Mouse (Mus musculus) E14TG2a.4 (cell line): Measurements from ENCODE around the gene Neil3.

Experiments
- H3K27me3 ChIP-seq: 2 replicates; pipeline ENCODE4 v1.6.1; 2014; ENCODE audit warnings: low read length, control low read depth; ENCODE audit not compliant: insufficient read depth
- H3K36me3 ChIP-seq: 2 replicates; pipeline ENCODE4 v1.6.1; 2014; ENCODE audit warnings: low read length, control low read depth; ENCODE audit not compliant: insufficient read depth
- H3K4me1 ChIP-seq: replicated peaks from 2 replicates; pipeline ENCODE4 v1.6.1; 2014; ENCODE audit warnings: low read depth, low read length, control low read depth
- H3K4me3 ChIP-seq: replicated peaks from 2 replicates; pipeline ENCODE4 v1.5.1; 2014; ENCODE audit warnings: mild to moderate bottlenecking, low read length
- H3K9me3 ChIP-seq: 2 replicates; pipeline ENCODE4 v1.6.1; 2014; ENCODE audit warnings: low read length, control low read depth
- CTCF ChIP-seq: conservative IDR thresholded peaks from 2 replicates; pipeline ENCODE4 v1.5.1; 2014; ENCODE audit warnings: low read length
- NANOG ChIP-seq: IDR thresholded peaks from 2 replicates; pipeline ENCODE4 v1.6.1; 2014; ENCODE audit warnings: borderline replicate concordance, low read length, mixed read lengths
- POU5F1 ChIP-seq: IDR thresholded peaks from 2 replicates; pipeline ENCODE4 v1.6.1; 2014; ENCODE audit warnings: low read length, borderline replicate concordance

Neil3 gene

DNA sequence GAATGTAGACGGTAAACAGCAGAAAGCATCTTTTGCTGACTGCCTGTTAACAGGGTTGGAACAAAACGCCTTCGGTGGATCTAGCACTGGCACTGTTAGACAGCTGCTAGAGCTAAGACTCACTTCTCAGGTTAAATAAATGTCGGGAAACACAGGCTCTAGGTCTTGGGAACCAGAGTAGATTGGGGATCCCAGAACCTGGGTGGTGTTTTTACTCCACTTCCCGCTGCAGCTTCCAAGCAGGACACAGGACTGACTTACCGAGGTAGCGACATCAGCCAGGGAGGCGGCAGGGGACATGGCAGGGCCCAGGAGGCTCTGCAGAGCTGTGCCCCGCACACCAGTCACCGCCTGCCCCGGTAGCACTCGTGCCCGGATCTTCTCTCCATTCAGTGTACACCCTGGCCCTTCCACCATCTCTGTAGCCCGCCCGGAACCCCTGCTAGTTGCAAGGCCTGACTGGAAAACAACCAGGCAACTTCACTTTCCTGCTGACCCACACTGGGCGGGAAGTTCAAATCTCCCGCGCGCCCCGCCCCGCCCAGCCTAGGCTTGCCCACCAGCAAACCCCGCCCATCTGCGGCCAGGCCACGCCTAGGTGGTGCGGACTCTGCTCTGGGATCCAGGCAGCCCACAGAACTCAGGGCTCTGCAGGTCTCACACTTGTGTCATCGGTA, at the start of gene Neil3:
TSS of gene Neil3 (minus strand) at position 571 of the 677 bp plus-strand sequence.
- no peak for TF ChIP-seq POU5F1
- TF ChIP-seq NANOG: no peak
- TF ChIP-seq CTCF: no peak
- Histone ChIP-seq H3K36me3 (no peaks in the 10 kb centered on the region), H3K4me3 (peak within 1 kb of the TSS; percentile 81), H3K9me3 (no peaks in the 10 kb centered on the region), H3K4me1 (0 out of 2 replicates have a peak, but pooled peaks cover 2% of the 10 kb centered on the region), H3K27me3 (no peaks in the 10 kb centered on the region)

DNA sequence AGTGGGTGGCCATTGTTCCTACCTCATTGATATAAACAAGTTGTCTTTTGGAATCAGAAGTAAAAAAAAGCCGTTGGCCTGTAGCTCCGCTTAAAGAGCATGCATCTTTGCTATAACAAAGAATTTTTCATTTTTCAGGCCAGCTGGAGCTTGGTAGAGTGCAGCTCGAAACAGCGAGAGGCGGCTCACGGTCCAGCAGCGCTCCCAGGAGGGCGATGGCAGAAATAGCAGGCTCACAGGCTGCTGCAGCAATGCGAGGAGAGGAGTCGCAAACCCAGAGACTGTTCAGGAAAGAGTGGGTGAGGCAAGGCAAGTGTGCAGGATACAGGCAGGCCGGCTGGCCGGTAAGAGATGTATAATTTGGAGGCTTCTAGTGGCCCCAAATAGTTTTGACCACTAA, 42.0 kb upstream of the Neil3 start:
- no peak overlapping the region for H3K4me3 ChIP-seq
- TF ChIP-seq NANOG (no peak), CTCF (peak; percentile 41)
- no peaks in the 10 kb centered on the region for H3K36me3 ChIP-seq
- no peaks in the 10 kb centered on the region; the same call in 1 of the 2 replicates for H3K27me3 ChIP-seq
- no peaks in the 10 kb centered on the region for H3K4me1 ChIP-seq
- no peaks in the 10 kb centered on the region for H3K9me3 ChIP-seq

DNA sequence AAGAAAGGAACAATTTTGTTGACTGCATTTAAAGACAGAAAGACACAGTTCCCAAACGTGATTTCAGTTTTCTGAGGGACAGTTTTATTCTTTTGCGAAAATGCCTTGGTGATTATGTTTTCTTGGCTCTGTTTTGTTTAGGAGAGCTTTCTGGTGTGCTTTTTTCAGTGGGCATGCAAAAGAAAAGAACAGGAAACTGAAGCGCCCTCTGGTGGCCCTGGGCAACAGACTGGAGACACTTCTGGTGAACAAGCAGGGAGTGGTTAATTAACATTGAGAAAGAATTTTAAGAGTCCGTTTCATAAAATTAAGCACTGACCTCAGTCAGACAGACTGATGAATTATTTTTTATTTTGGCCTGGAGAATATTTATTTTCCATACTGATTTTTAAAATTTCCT, 25.1 kb upstream of the Neil3 start:
- no peak for TF ChIP-seq NANOG
- peak; percentile 77 for TF ChIP-seq CTCF
- Histone ChIP-seq H3K4me1 (no peaks in the 10 kb centered on the region), H3K9me3 (no peaks in the 10 kb centered on the region), H3K4me3 (no peak overlapping the region), H3K36me3 (no peaks in the 10 kb centered on the region), H3K27me3 (no peaks in the 10 kb centered on the region)

DNA sequence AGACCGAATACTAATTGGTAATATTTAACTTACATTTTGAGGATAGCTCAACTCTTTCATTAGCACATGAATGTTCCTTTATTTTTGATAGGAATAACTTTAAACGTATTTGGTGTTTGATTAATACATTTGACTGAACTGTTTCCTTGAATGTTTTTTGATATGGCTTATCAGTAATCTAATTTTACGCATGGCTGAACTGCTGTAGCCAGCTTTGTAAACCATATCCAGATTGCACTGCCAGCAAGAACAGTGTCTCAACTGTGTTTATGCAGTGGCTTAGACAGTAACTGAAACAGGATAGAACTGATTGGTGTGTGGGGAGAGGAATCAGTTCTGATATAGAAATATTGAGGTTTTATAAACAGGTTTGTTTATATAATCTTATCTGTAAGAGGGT, 22.6 kb upstream of the Neil3 start:
- Histone ChIP-seq H3K4me3 (no peak overlapping the region), H3K36me3 (no peaks in the 10 kb centered on the region), H3K4me1 (no peaks in the 10 kb centered on the region), H3K27me3 (no peaks in the 10 kb centered on the region), H3K9me3 (no peaks in the 10 kb centered on the region)
- no peak for TF ChIP-seq POU5F1
- TF ChIP-seq CTCF: no peak
- no peak for TF ChIP-seq NANOG

DNA sequence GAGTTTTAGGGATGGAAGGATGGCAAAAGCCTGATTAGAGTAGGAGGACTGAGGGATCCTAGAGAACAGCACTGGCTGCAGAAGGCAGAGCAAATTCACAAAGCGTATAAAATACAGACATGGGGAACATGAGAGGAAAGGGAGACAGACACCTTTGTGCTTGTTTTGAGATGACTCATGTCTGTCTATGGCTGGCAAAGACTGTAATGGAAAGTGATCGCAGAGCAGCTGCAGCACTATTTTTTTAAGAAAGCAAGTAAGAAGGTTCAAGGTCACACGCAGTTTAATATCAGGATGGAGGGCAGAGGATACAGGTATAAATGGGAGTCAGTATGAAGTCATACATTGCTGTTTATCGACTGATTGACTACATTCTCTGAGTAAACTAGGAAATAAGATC, 8.2 kb downstream of the Neil3 start:
- Histone ChIP-seq H3K27me3 (no peaks in the 10 kb centered on the region), H3K9me3 (no peaks in the 10 kb centered on the region), H3K4me3 (no peak overlapping the region), H3K4me1 (no peaks in the 10 kb centered on the region), H3K36me3 (no peaks in the 10 kb centered on the region)
- TF ChIP-seq POU5F1 (no peak), CTCF (no peak), NANOG (no peak)

DNA sequence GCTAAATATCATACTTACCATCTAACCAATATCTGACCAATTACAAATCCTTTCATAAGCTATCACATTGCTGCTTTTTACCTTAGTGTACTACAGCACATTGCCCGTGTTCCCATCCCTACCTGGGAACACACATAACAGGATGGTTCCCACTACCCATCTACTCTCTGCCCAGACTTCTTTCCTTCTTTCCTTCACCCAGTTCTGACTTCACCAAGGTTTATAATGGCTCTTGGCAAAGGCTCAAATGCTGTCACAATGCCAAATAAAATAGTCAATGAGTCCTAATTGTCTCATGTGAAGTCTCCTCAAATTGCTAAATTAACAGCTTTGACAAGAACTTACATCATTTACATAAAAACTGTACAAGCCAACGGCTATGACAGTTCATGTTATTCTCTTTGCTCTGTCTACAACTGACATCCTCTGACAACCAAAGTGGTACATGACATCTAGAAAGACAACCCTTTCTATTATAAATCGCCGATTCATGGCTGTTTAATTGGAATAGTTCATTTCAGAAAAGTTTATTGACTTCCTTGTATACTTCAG, 9.9 kb downstream of the Neil3 start:
- Histone ChIP-seq H3K36me3 (no peaks in the 10 kb centered on the region), H3K4me3 (no peak overlapping the region), H3K9me3 (no peaks in the 10 kb centered on the region), H3K4me1 (no peaks in the 10 kb centered on the region), H3K27me3 (no peaks in the 10 kb centered on the region)
- TF ChIP-seq POU5F1 (no peak), NANOG (no peak), CTCF (no peak)

DNA sequence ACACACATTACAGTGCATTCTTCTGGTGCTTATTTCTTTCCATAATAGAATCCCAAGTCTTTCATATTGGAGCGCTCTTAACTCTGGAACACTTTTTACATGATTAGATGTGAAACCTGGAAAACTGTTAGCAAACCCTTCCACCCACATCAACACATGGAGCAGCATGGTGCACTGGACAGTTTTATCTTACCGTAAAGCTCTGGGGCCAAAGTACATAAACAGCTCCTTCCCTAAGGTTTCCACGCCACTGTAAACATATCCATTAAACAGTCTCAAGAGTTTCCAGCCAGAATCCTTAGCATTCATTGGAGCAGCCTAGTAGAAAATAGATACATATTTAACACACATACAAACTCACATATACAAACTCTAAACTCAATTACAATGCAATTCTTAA, 15.4 kb downstream of the Neil3 start:
- Histone ChIP-seq H3K9me3 (no peaks in the 10 kb centered on the region), H3K4me3 (no peak overlapping the region), H3K27me3 (no peaks in the 10 kb centered on the region), H3K4me1 (no peaks in the 10 kb centered on the region), H3K36me3 (no peaks in the 10 kb centered on the region)
- TF ChIP-seq CTCF (no peak), NANOG (no peak), POU5F1 (no peak)

DNA sequence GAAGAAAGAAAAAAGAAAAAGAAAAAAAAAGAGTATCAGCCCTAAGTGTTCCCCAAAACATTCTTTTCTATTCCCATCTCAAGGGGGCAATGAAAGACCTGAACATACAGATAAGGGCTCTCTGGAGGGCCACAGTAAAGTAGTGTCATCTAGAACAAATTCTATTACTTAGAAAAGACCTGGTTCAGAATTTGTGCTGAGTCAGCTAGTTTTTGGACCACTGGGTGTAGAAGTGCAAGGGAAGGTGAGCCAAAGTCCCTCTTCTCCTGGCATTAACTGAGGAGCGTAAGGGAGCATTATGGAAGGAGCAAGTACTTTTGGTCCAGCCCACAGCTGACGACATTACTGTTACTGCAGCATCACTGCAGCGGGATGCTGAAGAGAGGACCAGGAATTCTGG, 19.7 kb downstream of the Neil3 start:
- Histone ChIP-seq H3K27me3 (no peaks in the 10 kb centered on the region), H3K4me1 (no peaks in the 10 kb centered on the region), H3K9me3 (no peaks in the 10 kb centered on the region), H3K36me3 (no peaks in the 10 kb centered on the region), H3K4me3 (no peak overlapping the region)
- TF ChIP-seq CTCF (no peak), POU5F1 (no peak), NANOG (no peak)

DNA sequence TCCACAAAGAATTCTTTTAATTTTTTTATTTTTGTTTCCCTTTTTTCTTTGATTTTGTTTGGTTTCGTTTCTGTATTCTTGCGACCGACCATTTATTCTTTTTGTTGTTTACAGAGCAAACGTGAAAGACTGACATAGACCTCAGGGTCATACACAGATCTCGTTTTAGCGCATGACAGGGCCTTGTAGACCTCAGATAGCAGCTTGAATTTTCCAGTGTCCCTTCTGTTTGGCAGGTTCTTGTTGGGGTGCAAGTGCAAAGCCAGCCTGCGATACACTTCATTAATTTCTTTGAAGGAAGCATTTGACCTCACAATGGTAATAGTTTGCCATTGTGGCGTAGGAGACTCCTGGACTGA, 24.6 kb downstream of the Neil3 start:
- H3K36me3 ChIP-seq: no peaks in the 10 kb centered on the region
- TF ChIP-seq POU5F1: no peak
- TF ChIP-seq NANOG: no peak
- no peak for TF ChIP-seq CTCF
- no peaks in the 10 kb centered on the region for H3K9me3 ChIP-seq

More for the DNA sequence above, 24.6 kb downstream of the Neil3 start:
- no peak overlapping the region for H3K4me3 ChIP-seq
- no peaks in the 10 kb centered on the region for H3K27me3 ChIP-seq
- H3K4me1 ChIP-seq: no peaks in the 10 kb centered on the region
